Mouse (Mus musculus) heart, postnatal 14 days (tissue): ENCODE results near the gene Thegl. TPM values are rescaled to one million over a fixed set of nuclear protein-coding genes. Genes with fewer than 3 reads are reported as not detected.
"Not testable (repeated sequence)": the region's sequence is repeated elsewhere in the genome, so short reads cannot be mapped to it uniquely, and the experiment has no call there.

ENCODE experiments used
- DNase-seq, 2 experiments: peaks; one replicate each; pipeline ENCODE4 v3.0.0; 2021 to 2022
- intact Hi-C: fragments of 180-260 bp; cut with DNase I; formaldehyde crosslinking; loops from one replicate; pipeline ENCODE4 v1.15.1; 2025
- long read RNA-seq, 2 experiments: library from polyadenylated mRNA; stranded (forward); transcript quantifications; one replicate each; pipeline ENCODE4 v2.0.0; 2021
- total RNA-seq, 2 experiments: library from RNA; stranded (reverse); gene quantifications; 2 replicates each; pipeline ENCODE4 v1.2.3; 2021

Thegl gene
- not detected for total RNA-seq
- long read RNA-seq, experiment 1: 0 reads
- long read RNA-seq, experiment 2: 0 reads

DNA sequence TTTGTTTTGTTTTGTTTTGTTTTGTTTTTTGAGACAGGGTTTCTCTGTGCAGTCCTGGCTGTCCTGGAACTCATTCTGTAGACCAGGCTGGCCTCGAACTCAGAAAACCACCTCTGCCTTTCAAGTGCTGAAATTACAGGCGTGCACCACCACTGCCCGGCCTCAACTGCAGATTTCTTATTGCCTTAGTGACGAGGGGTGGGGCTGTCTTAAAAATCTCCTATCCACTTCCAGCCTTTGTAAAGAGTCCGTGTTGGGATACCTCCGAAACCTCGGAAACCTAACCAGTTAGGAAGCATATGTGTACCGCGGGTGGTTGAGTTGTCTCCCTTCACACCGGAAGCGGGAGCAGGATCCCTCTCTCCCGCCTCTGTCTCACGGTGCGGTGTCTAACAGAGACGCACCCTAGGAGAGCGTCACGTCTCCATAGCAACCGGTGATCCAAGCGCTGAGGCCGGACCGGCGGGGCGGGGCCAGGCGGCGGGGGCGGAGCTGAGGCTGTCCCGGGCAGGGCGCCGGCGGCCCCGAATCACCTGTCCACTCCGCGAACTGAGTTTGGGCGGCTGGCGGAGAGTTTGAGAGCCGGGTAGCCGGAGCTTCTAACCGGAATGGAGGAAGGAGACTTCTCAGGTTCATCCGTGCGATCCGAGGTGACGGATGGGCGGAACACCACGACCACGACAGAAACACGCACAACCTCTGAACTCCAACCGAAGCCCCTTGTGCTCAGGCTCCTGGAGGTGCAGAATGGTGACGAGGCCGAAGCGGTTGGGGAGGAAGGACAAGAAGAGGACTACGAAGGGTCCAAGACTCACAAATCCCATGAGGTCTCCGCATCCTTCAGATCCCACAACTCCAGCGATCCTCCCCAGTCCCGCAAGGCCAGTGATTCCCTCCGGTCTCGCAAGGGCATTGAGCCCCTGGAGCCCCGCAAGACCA is at the start of gene Thegl:
Thegl (plus strand) TSS at position 480 of the 939 bp plus-strand sequence.
- peak; percentile 74 to 80 for DNase-seq
- intact Hi-C loops: no loop called here

- DNase-seq: no peak
- intact Hi-C loops: loop anchor here (10.0 kb wide), 1 partner anchor 384 kb away; the partner anchor contains the start of gene Cep135
Observed at GRCm38 (mm10) chr5:76969250-76969649, 46.6 kb upstream of the Thegl start.

DNA sequence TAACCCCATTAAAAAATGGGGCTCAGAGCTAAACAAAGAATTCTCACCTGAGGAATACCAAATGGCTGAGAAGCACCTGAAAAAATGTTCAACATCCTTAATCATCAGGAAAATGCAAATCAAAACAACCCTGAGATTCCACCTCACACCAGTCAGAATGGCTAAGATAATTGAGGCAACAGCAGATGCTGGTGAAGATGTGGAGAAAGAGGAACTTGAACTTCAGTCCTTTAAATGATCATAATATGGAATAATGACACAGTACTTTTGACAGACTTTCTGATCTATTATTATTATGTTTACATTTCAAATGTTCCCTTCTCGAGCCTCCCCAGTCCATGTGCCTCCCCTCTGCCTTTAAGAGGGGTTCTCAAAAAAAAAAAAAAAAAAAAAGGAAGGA is 44.7 kb upstream of the Thegl start:
- intact Hi-C loops: loop anchor here (5.0 kb wide), 1 partner anchor 64 kb away; the partner anchor contains the start of gene Aasdh

DNA sequence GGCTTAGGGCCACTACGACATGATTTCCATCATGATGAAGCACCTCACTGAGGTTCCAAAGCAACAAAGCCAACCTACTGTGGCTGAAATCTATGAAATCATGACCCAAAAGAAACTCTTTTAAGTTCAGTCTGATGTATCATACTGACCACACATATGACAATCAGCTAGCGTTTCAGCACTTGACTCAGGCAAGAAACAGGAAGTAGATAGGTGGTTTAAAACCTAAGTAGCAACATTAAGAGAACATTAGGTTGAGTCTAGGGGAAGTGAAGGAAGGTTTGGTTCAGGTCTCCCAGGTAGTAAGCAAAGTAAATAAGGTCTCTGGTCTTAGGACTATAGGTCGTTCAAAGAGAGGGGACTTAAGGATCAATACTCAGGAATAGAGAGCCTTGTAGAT is 42.3 kb upstream of the Thegl start:
- no peak for DNase-seq
- intact Hi-C loops: loop anchor here (5.0 kb wide), 1 partner anchor 66 kb away; the partner anchor contains the start of gene Aasdh

More for the DNA sequence above, 44.7 kb upstream of the Thegl start:
- DNase-seq: not testable (repeated sequence)

DNA sequence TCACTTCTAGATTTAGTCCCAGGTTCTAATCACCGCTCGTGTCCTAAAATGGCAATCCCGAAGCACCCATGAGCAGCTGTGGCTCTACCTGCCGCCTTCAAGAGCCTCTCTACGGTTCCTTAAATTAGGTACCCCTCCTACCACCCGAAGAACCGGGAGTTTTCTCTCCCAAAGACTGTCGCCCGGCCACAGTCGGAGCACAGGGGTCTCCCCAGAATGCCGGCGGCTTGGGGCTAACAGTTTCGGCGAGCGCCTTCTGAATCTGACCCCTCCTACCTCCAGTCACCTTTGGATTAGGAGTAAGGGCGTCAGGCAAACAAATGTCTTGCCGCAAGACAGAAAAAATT is 41.6 kb upstream of the Thegl start:
- intact Hi-C loops: loop anchor here (2.0 to 5.0 kb wide), 2 partner anchors 21 to 67 kb away; partner anchors contain the start of gene Aasdh
- DNase-seq: no peak

DNA sequence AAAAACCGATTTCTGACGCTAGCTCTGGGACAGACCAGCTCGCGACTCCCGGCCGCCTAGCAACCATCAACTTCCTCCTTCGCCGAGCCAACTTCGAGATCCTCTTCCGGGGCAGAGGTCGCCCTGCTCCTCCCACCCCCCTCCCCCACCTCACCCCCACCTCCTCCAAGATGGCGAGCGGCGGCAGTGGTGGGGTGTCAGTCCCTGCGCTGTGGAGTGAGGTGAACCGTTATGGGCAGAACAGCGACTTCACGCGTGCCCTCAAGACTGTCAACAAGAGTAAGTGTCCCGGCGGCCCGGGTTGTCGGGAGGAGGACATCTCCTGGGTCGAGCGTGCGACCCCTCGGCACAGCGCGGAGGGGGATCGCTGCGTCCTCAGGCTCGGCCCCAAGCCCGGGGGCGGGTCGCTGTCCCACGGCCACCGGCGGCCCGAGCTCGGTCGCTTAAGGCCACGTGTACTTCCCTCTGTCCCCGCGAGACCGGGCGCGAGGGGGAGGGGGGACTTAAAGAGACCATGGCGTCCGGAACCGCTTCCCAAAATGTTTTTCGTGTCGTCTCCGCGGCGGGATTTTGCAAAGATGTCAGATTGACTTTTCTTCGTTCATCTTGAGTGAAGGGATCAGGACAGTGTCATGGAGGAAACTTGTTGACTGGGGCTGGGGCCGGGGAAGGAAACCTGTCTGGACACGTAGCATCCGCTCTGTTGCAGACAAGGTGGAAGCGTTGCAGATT is 41.1 kb upstream of the Thegl start, which contains the start of gene Srp72:
Srp72 (plus strand) TSS at position 130 of the 732 bp plus-strand sequence.
- intact Hi-C loops: loop anchor here (2.0 to 5.0 kb wide), 2 partner anchors 22 to 67 kb away; partner anchors contain the start of gene Aasdh
- DNase-seq: peak; percentile 85 to 90

GRCm38 (mm10) chr5:76975736-76976135 is 40.1 kb upstream of the Thegl start:
- DNase-seq: no peak
- intact Hi-C loops: loop anchor here (2.0 kb wide), 1 partner anchor 23 kb away; no protein-coding TSS in a partner anchor

- intact Hi-C loops: no loop called here
- no peak for DNase-seq
Observed at GRCm38 (mm10) chr5:76984015-76984414, 31.8 kb upstream of the Thegl start.

GRCm38 (mm10) chr5:76990789-76991188 is 25.0 kb upstream of the Thegl start:
- DNase-seq: no peak
- intact Hi-C loops: loop anchor here (10.0 kb wide), 1 partner anchor 94 kb away; no protein-coding TSS in a partner anchor

- no peak for DNase-seq
- intact Hi-C loops: loop anchor here (10.0 kb wide), 1 partner anchor 92 kb away; no protein-coding TSS in a partner anchor
Observed at GRCm38 (mm10) chr5:76993174-76993814, 22.5 kb upstream of the Thegl start.

DNA sequence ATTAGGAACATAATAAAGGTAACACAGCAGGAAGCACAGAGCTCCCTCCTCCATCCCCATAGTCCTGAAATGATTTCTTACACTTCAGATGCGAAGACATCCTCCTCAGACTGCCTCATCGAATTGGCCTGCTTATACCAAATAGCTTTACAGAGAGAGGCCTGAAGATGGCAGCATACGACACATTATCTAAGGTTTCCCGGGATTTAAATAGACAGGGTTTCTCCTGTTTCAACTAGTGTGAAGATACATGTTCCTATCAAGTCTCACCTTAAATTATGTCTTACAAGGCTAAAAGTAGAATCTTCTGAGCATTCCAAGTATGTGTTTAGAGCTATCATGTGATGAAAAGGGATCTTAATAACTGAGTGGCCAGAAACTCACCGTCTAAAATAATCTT is 17.4 kb upstream of the Thegl start:
- DNase-seq: no peak
- intact Hi-C loops: loop anchor here (2.0 to 10.0 kb wide), 4 partner anchors 64 to 218 kb away; no protein-coding TSS in a partner anchor

GRCm38 (mm10) chr5:77001192-77001591 is 14.6 kb upstream of the Thegl start:
- intact Hi-C loops: no loop called here
- no peak for DNase-seq

DNA sequence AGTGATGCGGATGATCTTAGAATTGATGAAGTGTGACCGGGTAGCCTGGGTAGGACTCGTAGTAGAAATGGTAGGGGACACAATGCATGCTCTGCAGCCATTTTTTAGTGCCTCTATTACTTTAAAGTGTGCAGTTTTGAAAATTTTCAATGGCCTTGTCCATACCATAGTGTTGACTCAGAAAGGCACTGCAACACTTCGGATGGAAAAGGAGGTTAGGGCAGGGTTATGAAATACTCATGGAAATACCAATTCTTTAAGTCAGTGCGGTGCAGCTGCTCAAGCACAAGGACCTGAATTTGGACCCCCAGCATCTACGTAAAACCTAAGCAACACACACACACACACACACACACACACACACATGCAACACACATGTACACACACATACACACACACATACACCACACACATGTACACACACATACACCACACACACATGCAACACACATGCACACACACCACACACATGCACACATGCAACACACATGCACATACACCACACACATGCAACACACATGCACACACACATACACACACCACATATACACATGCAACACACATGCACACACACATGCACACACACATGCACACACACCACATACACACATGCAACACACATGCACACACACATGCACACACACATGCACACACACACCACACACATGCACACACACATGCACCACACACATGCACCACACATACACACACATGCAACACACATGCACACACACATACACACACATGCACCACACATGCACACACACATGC is 11.6 kb upstream of the Thegl start, which contains the start of gene Arl9:
Arl9 (plus strand) TSS at position 5 of the 771 bp plus-strand sequence.
- intact Hi-C loops: no loop called here
- no peak for DNase-seq

- DNase-seq: no peak
- intact Hi-C loops: no loop called here
Observed at GRCm38 (mm10) chr5:77010352-77010751, 5.5 kb upstream of the Thegl start.

GRCm38 (mm10) chr5:77011082-77011481 is 4.7 kb upstream of the Thegl start:
- no peak for DNase-seq
- intact Hi-C loops: no loop called here

- no peak for DNase-seq
- intact Hi-C loops: no loop called here
Observed at GRCm38 (mm10) chr5:77013171-77013570, 2.7 kb upstream of the Thegl start.

DNA sequence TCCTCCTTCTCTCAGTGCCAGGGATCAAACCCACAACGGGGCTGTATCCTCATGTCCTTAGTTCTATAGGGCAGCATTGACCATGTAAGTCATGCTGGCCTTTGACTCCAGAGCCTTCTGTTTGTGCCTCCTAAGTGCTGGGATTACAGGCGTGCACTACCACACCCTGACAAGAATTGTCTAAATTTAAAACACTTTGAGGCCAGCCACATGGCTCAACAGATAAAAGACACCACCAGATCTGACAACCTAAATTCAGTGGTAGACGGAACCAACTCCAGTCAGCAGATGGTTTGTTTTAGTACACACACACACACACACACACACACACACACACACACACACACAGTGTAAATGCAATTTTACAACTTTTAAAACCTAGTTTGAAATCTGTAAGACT is 12.2 kb downstream of the Thegl start:
- intact Hi-C loops: loop anchor here (2.0 to 5.0 kb wide), 2 partner anchors 143 to 189 kb away; no protein-coding TSS in a partner anchor
- DNase-seq: no peak

DNA sequence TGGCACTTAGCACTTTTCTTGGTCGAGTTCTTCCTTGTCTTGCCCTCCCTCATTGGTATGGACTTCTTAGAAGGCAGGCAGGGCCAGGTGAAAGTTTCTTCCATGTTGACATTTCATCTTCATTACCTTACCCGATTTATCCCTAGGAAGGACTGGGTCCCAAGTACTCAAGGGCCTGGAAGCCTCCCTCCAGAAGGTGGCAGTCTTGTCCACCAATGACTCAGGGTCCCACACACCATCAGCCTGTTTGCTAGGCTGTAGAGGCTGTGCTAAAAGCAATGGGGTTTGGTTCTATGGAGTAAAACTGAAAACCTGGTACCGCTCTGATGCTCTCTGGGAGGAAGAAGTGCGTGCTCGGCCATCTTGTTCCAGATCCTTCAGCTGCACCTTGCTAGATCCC is 13.9 kb downstream of the Thegl start:
- peak; percentile 37 to 64 for DNase-seq
- intact Hi-C loops: loop anchor here (2.0 to 5.0 kb wide), 2 partner anchors 141 to 188 kb away; no protein-coding TSS in a partner anchor

- intact Hi-C loops: not testable (repeated sequence)
Observed at GRCm38 (mm10) chr5:77035101-77035500, 19.3 kb downstream of the Thegl start.

More at GRCm38 (mm10) chr5:77035101-77035500, 19.3 kb downstream of the Thegl start:
- DNase-seq: not testable (repeated sequence)
